Mouse (Mus musculus): Measurements from ENCODE around the gene Rrnad1.

GRCm38 (mm10) chr3:87899776-87900175 is 30.7 kb downstream of the Rrnad1 start:
- TF ChIP-seq POLR2A (IDR thresholded peaks at IDR 0.05; ENCODE audit: borderline replicate concordance, low read depth, low read length) (no peak), CTCF (IDR thresholded peaks at IDR 0.05; ENCODE audit: low read depth, low read length) (no peak)

Data from bone marrow macrophage, adult 2 months (primary cell).